Mouse (Mus musculus) ES-E14 (cell line): ENCODE measurements around the gene Usp35.

Experiments
- CHD2 ChIP-seq: IDR thresholded peaks from 2 replicates; pipeline ENCODE4 v1.6.1; 2014; ENCODE audit warnings: mild to moderate bottlenecking, low read depth, low read length, inconsistent platforms
- HCFC1 ChIP-seq: IDR thresholded peaks from 2 replicates; pipeline ENCODE4 v1.6.1; 2012; ENCODE audit warnings: low read length, inconsistent platforms, borderline replicate concordance; ENCODE audit not compliant: insufficient read depth
- MAFK ChIP-seq: IDR thresholded peaks from 2 replicates; pipeline ENCODE4 v1.6.1; 2014; ENCODE audit warnings: mild to moderate bottlenecking, low read depth, low read length, inconsistent platforms; ENCODE audit not compliant: insufficient read depth
- ZC3H11A ChIP-seq: IDR thresholded peaks from 2 replicates; pipeline ENCODE4 v1.6.1; 2012; ENCODE audit warnings: low read depth, mild to moderate bottlenecking, inconsistent platforms, low read length, borderline replicate concordance
- ZNF384 ChIP-seq: IDR thresholded peaks from 2 replicates; pipeline ENCODE4 v1.6.1; 2012; ENCODE audit warnings: low read depth, low read length, inconsistent platforms

GRCm38 (mm10) chr7:97306813-97307212 is 25.0 kb downstream of the Usp35 start:
- TF ChIP-seq ZNF384 (no peak), HCFC1 (no peak), CHD2 (no peak), ZC3H11A (no peak), MAFK (no peak)
